Mouse (Mus musculus) liver, embryonic 15.5 days (tissue): ENCODE measurements around the gene Mboat2. TPM values are rescaled to one million over a fixed set of nuclear protein-coding genes. Genes with fewer than 3 reads are reported as not detected.

Source experiments
- ATAC-seq: fragments of 200-750 bp; cut with Nextera tagmentation; 2 replicates; pipeline ENCODE4 v1.8.0; 2017; ENCODE audit warnings: moderate number of reproducible peaks, mild to moderate bottlenecking, moderate library complexity; ENCODE audit not compliant: insufficient read depth
- H3K27ac ChIP-seq: fragments of 300-500 bp; sonication (generic); replicated peaks from 2 replicates; pipeline ENCODE4 v1.5.1; 2015; ENCODE audit warnings: mild to moderate bottlenecking, inconsistent platforms
- H3K27me3 ChIP-seq: fragments of 300-500 bp; sonication (generic); 2 replicates; pipeline ENCODE4 v1.6.1; 2015; ENCODE audit warnings: mild to moderate bottlenecking, inconsistent platforms
- H3K36me3 ChIP-seq: fragments of 300-500 bp; sonication (generic); replicated peaks from 2 replicates; pipeline ENCODE4 v1.6.1; 2015; ENCODE audit warnings: moderate library complexity, mild to moderate bottlenecking, inconsistent platforms
- H3K4me1 ChIP-seq: fragments of 300-500 bp; sonication (generic); replicated peaks from 2 replicates; pipeline ENCODE4 v1.6.1; 2015; ENCODE audit warnings: inconsistent platforms
- H3K4me2 ChIP-seq: fragments of 300-500 bp; sonication (generic); 2 replicates; pipeline ENCODE4 v1.6.1; 2015; ENCODE audit warnings: moderate library complexity, mild to moderate bottlenecking, inconsistent platforms
- H3K4me3 ChIP-seq: fragments of 300-500 bp; sonication (generic); replicated peaks from 2 replicates; pipeline ENCODE4 v1.5.1; 2015; ENCODE audit warnings: mild to moderate bottlenecking, inconsistent platforms
- H3K9ac ChIP-seq: fragments of 300-500 bp; sonication (generic); 2 replicates; pipeline ENCODE4 v1.6.1; 2015; ENCODE audit warnings: moderate library complexity, mild to moderate bottlenecking, inconsistent platforms
- H3K9me3 ChIP-seq: fragments of 300-500 bp; sonication (generic); replicated peaks from 2 replicates; pipeline ENCODE4 v1.6.1; 2016; ENCODE audit warnings: inconsistent platforms
- WGBS: fragments of 180-500 bp; shearing (Covaris S2); methylation state at CpG from one replicate; pipeline ENCODE4 v1.1.7; 2015; ENCODE audit warnings: mixed read lengths; ENCODE audit not compliant: insufficient replicate concordance; 5-methylcytosine and 5-hydroxymethylcytosine counted together
- polyA plus RNA-seq: library from polyadenylated mRNA; unstranded; fragments of >200 nt; fragmentation: Nextera tagmentation; extraction: Ambion mirVana; gene quantifications from 2 replicates; pipeline ENCODE4 v1.2.1, GENCODE M21; 2015

The Mboat2 gene
- polyA plus RNA-seq, 1 experiment from 2014 or later, result 4.3 TPM

GRCm38 (mm10) chr12:24928051-24928748 lies 97.5 kb downstream of the Mboat2 start:
- no peaks in the 10 kb centered on the region for H3K9me3 ChIP-seq
- no peak for ATAC-seq
- H3K27ac ChIP-seq, result no peak overlapping the region
- no peak overlapping the region for H3K4me3 ChIP-seq
- H3K36me3 ChIP-seq, result no peaks in the 10 kb centered on the region
- no peak overlapping the region for H3K4me2 ChIP-seq
- peaks cover 26% of the 10 kb centered on the region for H3K4me1 ChIP-seq
- H3K27me3 ChIP-seq, result peaks cover 10% of the 10 kb centered on the region
- H3K9ac ChIP-seq, result no peak overlapping the region
- WGBS, result 74% methylated on average over 18 of the region's 18 CpGs

- peaks cover 10% of the 10 kb centered on the region for H3K27me3 ChIP-seq
- no peak for ATAC-seq
- H3K9me3 ChIP-seq, result no peaks in the 10 kb centered on the region
- H3K4me3 ChIP-seq, result no peak overlapping the region
- no peaks in the 10 kb centered on the region for H3K36me3 ChIP-seq
- no peak overlapping the region for H3K9ac ChIP-seq
- no peak overlapping the region for H3K4me2 ChIP-seq
- WGBS, result 83% methylated on average over 7 of the region's 7 CpGs
- peaks cover 19% of the 10 kb centered on the region for H3K4me1 ChIP-seq
- H3K27ac ChIP-seq, result no peak overlapping the region
Measured at GRCm38 (mm10) chr12:24929043-24929442, 98.4 kb downstream of the Mboat2 start.

- no peak overlapping the region for H3K4me3 ChIP-seq
- H3K9ac ChIP-seq, result 0 out of 2 replicates have a peak overlapping the region, but pooled peaks have one; percentile 18
- H3K4me1 ChIP-seq, result peaks cover 17% of the 10 kb centered on the region
- no peak overlapping the region for H3K4me2 ChIP-seq
- no peaks in the 10 kb centered on the region for H3K9me3 ChIP-seq
- no peaks in the 10 kb centered on the region for H3K36me3 ChIP-seq
- peak overlapping the region; percentile 33; the same call in 1 of the 2 replicates for H3K27ac ChIP-seq
- WGBS, result 70% methylated on average over 3 of the region's 3 CpGs
- peaks cover 3% of the 10 kb centered on the region; the same call in 1 of the 2 replicates for H3K27me3 ChIP-seq
- ATAC-seq, result peak; percentile 88
Measured at GRCm38 (mm10) chr12:24930760-24931159, 100.1 kb downstream of the Mboat2 start.

- peaks cover 23% of the 10 kb centered on the region for H3K4me1 ChIP-seq
- 68% methylated on average over 6 of the region's 6 CpGs for WGBS
- no peak for ATAC-seq
- H3K27ac ChIP-seq, result no peak overlapping the region
- no peaks in the 10 kb centered on the region for H3K36me3 ChIP-seq
- no peak overlapping the region for H3K9ac ChIP-seq
- no peak overlapping the region for H3K4me3 ChIP-seq
- H3K9me3 ChIP-seq, result no peaks in the 10 kb centered on the region
- H3K27me3 ChIP-seq, result peaks cover under 1% of the 10 kb centered on the region; the same call in 1 of the 2 replicates
- no peak overlapping the region for H3K4me2 ChIP-seq
Measured at GRCm38 (mm10) chr12:24932120-24932519, 101.4 kb downstream of the Mboat2 start.

- Histone ChIP-seq H3K4me2 (no peak overlapping the region), H3K27ac (no peak overlapping the region), H3K4me1 (peaks cover 23% of the 10 kb centered on the region), H3K9ac (no peak overlapping the region), H3K27me3 (no peaks in the 10 kb centered on the region; the same call in 1 of the 2 replicates), H3K4me3 (no peak overlapping the region), H3K36me3 (no peaks in the 10 kb centered on the region), H3K9me3 (no peaks in the 10 kb centered on the region)
- no peak for ATAC-seq
- 83% methylated on average over 1 of the region's 1 CpGs for WGBS
Measured at GRCm38 (mm10) chr12:24933206-24933775, 102.6 kb downstream of the Mboat2 start.

GRCm38 (mm10) chr12:24933996-24934395 lies 103.3 kb downstream of the Mboat2 start:
- Histone ChIP-seq H3K27me3 (no peaks in the 10 kb centered on the region; the same call in 1 of the 2 replicates), H3K9ac (no peak overlapping the region), H3K4me3 (no peak overlapping the region), H3K4me1 (peaks cover 24% of the 10 kb centered on the region), H3K4me2 (no peak overlapping the region), H3K9me3 (no peaks in the 10 kb centered on the region), H3K36me3 (no peaks in the 10 kb centered on the region), H3K27ac (no peak overlapping the region)
- WGBS, result 74% methylated on average over 3 of the region's 3 CpGs
- ATAC-seq, result no peak

- Histone ChIP-seq H3K4me1 (peaks cover 22% of the 10 kb centered on the region), H3K9me3 (no peaks in the 10 kb centered on the region), H3K27me3 (no peaks in the 10 kb centered on the region; the same call in 1 of the 2 replicates), H3K36me3 (no peaks in the 10 kb centered on the region), H3K4me3 (no peak overlapping the region), H3K4me2 (no peak overlapping the region), H3K27ac (no peak overlapping the region), H3K9ac (no peak overlapping the region)
- 0% methylated on average over 1 of the region's 1 CpGs for WGBS
- no peak for ATAC-seq
Measured at GRCm38 (mm10) chr12:24936281-24936680, 105.6 kb downstream of the Mboat2 start.

- H3K27ac ChIP-seq, result no peak overlapping the region
- H3K4me1 ChIP-seq, result peaks cover 49% of the 10 kb centered on the region
- no peaks in the 10 kb centered on the region for H3K36me3 ChIP-seq
- ATAC-seq, result no peak; the same call in 1 of the 2 replicates
- WGBS, result 59% methylated on average over 8 of the region's 8 CpGs
- no peaks in the 10 kb centered on the region for H3K9me3 ChIP-seq
- no peak overlapping the region for H3K4me2 ChIP-seq
- no peaks in the 10 kb centered on the region; the same call in 1 of the 2 replicates for H3K27me3 ChIP-seq
- no peak overlapping the region for H3K9ac ChIP-seq
- no peak overlapping the region for H3K4me3 ChIP-seq
Measured at GRCm38 (mm10) chr12:24939372-24939771, 108.7 kb downstream of the Mboat2 start.

GRCm38 (mm10) chr12:24942619-24943287 lies 112.1 kb downstream of the Mboat2 start:
- peaks cover 40% of the 10 kb centered on the region for H3K4me1 ChIP-seq
- H3K36me3 ChIP-seq, result no peaks in the 10 kb centered on the region
- 39% methylated on average over 9 of the region's 9 CpGs for WGBS
- peak overlapping the region; percentile 80 for H3K27ac ChIP-seq
- H3K9me3 ChIP-seq, result no peaks in the 10 kb centered on the region
- no peaks in the 10 kb centered on the region for H3K27me3 ChIP-seq
- peak overlapping the region; percentile 23; the same call in 1 of the 2 replicates for H3K9ac ChIP-seq
- peak; percentile 94 for ATAC-seq
- H3K4me2 ChIP-seq, result peak overlapping the region; percentile 43
- no peak overlapping the region for H3K4me3 ChIP-seq

GRCm38 (mm10) chr12:24943427-24943826 lies 112.7 kb downstream of the Mboat2 start:
- Histone ChIP-seq H3K4me2 (peak overlapping the region; percentile 43; the same call in 1 of the 2 replicates), H3K36me3 (no peaks in the 10 kb centered on the region), H3K4me3 (no peak overlapping the region), H3K4me1 (peaks cover 40% of the 10 kb centered on the region), H3K27me3 (no peaks in the 10 kb centered on the region), H3K9me3 (no peaks in the 10 kb centered on the region), H3K27ac (peak overlapping the region; percentile 80), H3K9ac (0 out of 2 replicates have a peak overlapping the region, but pooled peaks have one; percentile 3)
- ATAC-seq, result peak; percentile 59; the same call in 1 of the 2 replicates
- 52% methylated on average over 4 of the region's 4 CpGs for WGBS

- Histone ChIP-seq H3K9me3 (no peaks in the 10 kb centered on the region), H3K27me3 (no peaks in the 10 kb centered on the region), H3K4me2 (no peak overlapping the region), H3K27ac (no peak overlapping the region), H3K9ac (no peak overlapping the region), H3K36me3 (no peaks in the 10 kb centered on the region), H3K4me3 (no peak overlapping the region), H3K4me1 (peaks cover 32% of the 10 kb centered on the region)
- ATAC-seq, result no peak
- 78% methylated on average over 7 of the region's 7 CpGs for WGBS
Measured at GRCm38 (mm10) chr12:24944597-24944996, 113.9 kb downstream of the Mboat2 start.
